Mouse (Mus musculus): ENCODE results near the gene Xcr1.

- no peak for TF ChIP-seq EP300 (IDR thresholded peaks at IDR 0.05; ENCODE audit: low read depth)
- TF ChIP-seq CTCF (IDR thresholded peaks at IDR 0.05; ENCODE audit: low read depth): no peak
These were observed 45.8 kb downstream of the Xcr1 start for GRCm38 (mm10) chr9:123815996-123816395.

Measured in heart, postnatal 0 days (tissue).